Mouse (Mus musculus): Measurements from ENCODE around the gene Hs3st2.

DNA sequence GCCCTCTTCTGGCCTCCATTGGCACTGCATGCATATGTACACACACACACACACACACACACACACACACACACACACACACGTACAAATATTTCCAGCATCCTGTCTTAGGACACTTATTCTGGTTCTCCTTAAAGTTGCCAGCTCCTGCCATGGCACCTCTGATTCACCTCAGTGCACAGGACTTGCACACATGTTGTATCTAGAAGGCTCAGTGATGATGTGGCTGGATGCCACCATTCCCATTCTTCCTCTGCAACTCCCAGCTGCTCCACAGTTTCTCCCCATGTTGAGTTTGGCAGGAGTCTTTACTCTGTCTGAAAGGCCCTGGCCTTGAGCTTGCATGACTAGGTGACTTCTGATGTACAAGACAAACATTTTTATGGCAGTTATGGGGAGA lies 65.1 kb downstream of the Hs3st2 start:
- TF ChIP-seq CTCF (IDR thresholded peaks at IDR 0.05; ENCODE audit: low read depth) (no peak), EP300 (optimal IDR thresholded peaks at IDR 0.05) (no peak)

Measured in stomach, postnatal 0 days (tissue).